Mouse (Mus musculus) c-Kit-positive CD71-positive TER-119-positive erythroid progenitor cells, embryonic 14.5 days (primary cell): ENCODE data around the gene Napsa.

Experiments
- DNase-seq: peaks from one replicate; pipeline ENCODE4 v3.0.0-alpha.2; 2013; ENCODE audit warnings: low spot score

Gene Napsa

GRCm38 (mm10) chr7:44572213-44572701 lies at the start of gene Napsa:
TSS of gene Napsa (plus strand) at chr7:44572380.
- no peak for DNase-seq

GRCm38 (mm10) chr7:44523056-44523455 lies 49.1 kb upstream of the Napsa start:
- DNase-seq, result no peak

GRCm38 (mm10) chr7:44524502-44524901 lies 47.7 kb upstream of the Napsa start, which contains the start of gene Mybpc2:
TSS of gene Mybpc2 (minus strand) at chr7:44524656.
- DNase-seq, result no peak

GRCm38 (mm10) chr7:44525126-44525832 lies 46.9 kb upstream of the Napsa start:
- DNase-seq, result no peak

GRCm38 (mm10) chr7:44526414-44527154 lies 45.6 kb upstream of the Napsa start:
- DNase-seq, result no peak

- DNase-seq, result peak; percentile 75
Measured at GRCm38 (mm10) chr7:44527483-44528398, 44.4 kb upstream of the Napsa start.

GRCm38 (mm10) chr7:44529518-44529917 lies 42.7 kb upstream of the Napsa start:
- no peak for DNase-seq

- no peak for DNase-seq
Measured at GRCm38 (mm10) chr7:44530507-44530906, 41.7 kb upstream of the Napsa start.

GRCm38 (mm10) chr7:44531207-44531606 lies 41.0 kb upstream of the Napsa start:
- DNase-seq, result no peak

- no peak for DNase-seq
Measured at GRCm38 (mm10) chr7:44531946-44532732, 40.0 kb upstream of the Napsa start, which contains the start of gene Spib. TSS of gene Spib (minus strand) at chr7:44532071.

GRCm38 (mm10) chr7:44532918-44533745 lies 39.0 kb upstream of the Napsa start:
- DNase-seq, result no peak

- DNase-seq, result no peak
Measured at GRCm38 (mm10) chr7:44533746-44534045, 38.5 kb upstream of the Napsa start.

GRCm38 (mm10) chr7:44534242-44534641 lies 37.9 kb upstream of the Napsa start:
- DNase-seq, result no peak

- no peak for DNase-seq
Measured at GRCm38 (mm10) chr7:44534656-44535441, 37.3 kb upstream of the Napsa start.

- DNase-seq, result no peak
Measured at GRCm38 (mm10) chr7:44535657-44536589, 36.3 kb upstream of the Napsa start.

- DNase-seq, result no peak
Measured at GRCm38 (mm10) chr7:44536590-44536968, 35.6 kb upstream of the Napsa start.

GRCm38 (mm10) chr7:44537009-44537408 lies 35.2 kb upstream of the Napsa start:
- DNase-seq, result no peak

GRCm38 (mm10) chr7:44537496-44537895 lies 34.7 kb upstream of the Napsa start:
- no peak for DNase-seq
